Mouse (Mus musculus) adipocyte (in vitro differentiated cells): ENCODE data around the gene H6pd.

Experiments used
- DNase-seq: peaks from one replicate; pipeline ENCODE4 v3.0.0-alpha.2; 2016; ENCODE audit warnings: low spot score

H6pd gene

DNA sequence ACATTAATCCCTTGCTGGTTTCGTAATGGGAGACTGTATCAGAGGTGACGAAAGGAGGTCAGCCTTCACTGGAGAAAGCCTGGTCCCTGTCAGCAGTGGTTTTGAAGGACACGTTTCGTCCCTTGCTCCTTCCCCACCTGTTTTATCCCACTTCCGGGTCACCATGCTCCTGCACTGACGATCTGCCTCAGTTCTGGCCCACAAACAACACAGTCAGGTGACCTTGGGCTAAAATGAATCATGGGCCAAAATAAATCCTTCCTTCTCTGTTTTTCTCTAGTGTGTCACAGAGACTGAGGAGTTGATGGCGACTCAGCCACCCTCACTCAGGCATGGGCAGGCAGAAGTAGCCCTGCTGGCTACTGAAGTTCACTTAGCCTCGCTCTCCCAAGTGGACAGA is 33.5 kb downstream of the H6pd start:
- DNase-seq, result no peak

DNA sequence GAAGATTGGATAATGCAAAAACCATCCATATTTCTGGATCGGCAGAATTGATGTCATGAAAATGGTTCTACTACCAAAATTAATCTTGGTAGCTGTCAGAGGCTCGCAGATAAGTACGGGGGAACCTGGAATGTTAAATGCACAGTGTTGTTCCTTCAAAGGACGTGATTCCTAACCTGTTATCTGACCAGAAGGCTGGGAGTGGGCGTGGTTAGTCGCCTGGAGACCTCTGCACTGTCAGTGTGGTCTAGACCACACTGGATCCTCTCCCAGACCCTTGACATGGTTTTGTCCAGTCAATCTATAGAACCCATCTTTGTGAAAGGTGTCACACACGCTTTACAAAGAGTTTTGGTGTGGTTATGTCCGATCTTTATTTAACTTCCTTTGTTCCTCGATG is 37.4 kb downstream of the H6pd start:
- no peak for DNase-seq

DNA sequence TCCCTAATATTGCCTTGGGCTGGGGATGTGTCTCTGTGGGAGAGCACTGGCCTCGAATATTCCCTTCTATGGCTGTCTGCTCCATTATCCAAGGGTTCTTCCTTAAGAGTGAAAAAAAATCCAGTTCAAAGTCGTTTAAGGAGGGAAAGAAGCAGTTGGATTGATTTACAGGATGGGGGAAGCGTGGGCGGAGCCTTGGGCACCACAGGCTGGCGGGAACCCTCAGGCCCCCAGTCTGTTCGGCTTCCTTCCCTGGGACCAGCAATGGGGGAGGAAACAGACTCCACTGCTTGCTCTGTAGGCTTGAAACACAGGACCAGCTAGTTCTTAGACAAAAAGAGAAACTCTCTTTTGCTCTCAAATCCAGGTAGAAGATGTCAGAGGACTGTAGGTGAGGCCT is 40.3 kb downstream of the H6pd start:
- DNase-seq, result no peak

DNA sequence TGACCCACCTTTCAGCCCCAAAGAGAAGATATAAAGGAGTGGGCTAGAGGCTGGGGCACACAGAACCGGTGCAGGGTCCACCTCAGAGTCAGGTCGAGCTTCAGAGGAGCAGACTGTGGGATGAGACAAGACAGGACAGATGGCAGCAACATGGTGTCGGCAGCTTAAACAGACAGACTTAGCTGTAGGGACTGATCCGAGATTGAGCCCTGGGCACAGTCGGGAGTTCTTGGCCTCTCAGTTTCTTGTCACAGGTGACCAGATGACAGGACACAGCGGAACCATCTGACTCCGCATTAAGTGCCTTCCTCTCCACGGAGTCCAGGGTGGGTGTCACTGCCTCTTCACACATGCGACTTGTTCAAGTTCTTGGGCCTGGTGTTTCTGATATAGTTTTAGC is 41.9 kb downstream of the H6pd start:
- DNase-seq, result no peak

DNA sequence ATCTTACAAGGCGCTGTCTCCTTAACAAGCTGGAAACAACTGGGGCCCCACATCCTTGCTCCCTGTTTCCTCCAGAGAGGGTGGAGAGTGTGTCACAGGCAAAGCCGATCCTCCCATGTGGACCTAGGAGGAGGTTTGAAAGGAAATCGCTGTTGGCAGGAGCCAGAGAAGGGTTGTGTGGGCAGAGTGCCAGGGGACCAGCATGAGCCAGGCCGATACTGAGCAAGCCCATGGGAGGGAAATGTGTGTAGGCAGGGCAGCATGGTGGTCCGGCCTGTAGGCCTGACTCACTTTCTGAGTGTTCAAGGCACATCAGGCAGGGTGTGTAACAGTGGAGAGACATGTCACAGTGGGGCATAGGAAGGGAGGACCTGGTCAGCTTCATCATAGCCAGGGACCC is 42.6 kb downstream of the H6pd start:
- DNase-seq, result peak; percentile 59

DNA sequence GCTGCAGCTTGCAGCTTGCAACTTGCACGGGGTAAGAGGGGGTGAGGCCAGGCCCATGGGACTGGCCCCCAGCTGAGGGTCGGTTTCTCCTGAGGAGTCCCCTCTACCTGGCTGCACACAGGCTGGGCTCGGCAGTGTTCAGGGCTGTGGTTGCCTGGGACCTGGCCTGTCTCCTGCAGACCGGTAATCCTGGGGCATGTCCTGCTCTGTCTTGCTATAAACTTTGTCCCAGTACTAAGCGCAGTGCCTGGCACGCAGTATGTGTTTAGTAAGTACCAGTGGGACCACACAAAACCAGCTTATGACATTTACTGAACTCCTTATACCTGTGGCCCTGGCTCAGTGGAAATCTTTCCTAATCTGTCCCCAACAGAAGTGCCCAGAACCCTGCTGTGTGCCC is 43.2 kb downstream of the H6pd start:
- DNase-seq, result peak; percentile 37

DNA sequence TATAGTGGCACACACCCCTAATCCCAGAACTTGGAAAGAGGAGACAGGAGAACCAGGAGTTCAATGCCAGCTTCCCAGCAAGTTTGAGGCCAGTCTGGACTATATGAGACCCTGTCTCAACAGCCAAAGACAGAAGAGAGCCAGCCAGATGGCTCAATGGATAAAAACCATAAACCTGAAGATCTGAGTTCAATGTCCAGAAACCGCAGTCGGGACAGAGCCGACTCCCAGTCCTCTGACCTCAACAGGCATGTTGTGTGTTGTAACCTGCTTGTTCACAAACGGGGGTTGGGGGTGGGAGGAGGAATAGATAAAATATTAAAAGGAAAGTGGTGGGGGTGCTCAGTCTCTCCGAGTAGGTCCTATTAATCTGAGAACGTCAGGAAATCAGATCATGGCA is 43.6 kb downstream of the H6pd start:
- DNase-seq, result no peak

DNA sequence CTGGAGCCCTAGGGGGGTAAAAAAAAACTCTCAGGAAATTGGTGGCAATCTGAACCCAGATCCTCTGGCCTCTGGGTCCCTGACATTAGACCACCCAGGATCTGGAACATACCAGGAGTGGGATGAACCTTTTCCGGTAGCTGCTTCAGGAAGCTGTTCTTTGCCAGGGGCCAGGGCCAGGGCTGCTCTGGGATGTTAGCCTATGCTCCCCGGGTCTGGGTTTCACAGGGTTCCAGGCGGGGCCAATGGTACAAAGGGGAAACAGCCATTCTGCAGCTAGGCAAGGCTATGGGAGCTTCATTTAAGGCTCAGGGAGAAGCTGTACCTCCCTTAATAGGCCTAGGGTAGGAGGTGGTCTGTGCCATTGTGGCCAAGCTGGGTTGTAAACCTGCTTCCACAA is 44.1 kb downstream of the H6pd start:
- DNase-seq, result no peak

DNA sequence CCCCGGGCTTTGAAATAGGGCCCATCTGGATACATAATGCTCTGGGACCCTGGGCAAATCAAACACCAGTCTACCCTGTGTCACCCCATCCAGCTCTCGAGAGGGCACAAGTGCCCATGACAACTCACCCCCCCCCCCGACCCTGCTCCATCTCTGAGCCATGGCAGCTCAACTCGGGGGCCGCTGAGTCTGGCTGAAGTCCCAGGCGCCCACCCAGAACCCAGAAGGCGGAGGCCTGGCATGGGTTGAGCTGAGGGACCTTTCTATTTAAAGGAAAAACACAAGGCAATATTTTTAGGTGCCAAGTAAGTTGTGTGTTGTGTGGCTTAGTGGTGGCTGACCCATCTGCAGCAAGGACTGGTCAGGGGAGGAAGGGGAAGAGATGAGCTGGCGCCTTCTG is 44.5 kb downstream of the H6pd start:
- DNase-seq, result no peak

DNA sequence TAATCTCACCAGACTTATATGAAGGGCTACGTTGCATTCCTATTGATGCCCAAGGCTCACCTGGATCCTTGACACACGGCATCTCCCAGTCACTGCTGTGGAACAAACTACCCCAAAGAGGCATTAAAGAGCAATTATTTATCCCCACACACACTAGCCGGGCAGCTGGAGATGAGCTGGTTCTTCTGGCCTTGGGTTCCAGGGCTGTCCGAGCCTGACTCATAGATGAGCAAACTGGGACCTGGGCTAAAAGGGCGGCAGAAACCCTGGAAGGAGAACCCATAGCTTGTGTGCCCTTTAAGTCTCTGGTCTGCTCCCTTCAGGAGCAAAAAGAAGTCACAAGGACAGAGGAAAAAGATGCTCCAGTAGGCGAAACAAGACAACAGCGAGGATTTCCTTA is 48.4 kb downstream of the H6pd start:
- DNase-seq, result no peak

DNA sequence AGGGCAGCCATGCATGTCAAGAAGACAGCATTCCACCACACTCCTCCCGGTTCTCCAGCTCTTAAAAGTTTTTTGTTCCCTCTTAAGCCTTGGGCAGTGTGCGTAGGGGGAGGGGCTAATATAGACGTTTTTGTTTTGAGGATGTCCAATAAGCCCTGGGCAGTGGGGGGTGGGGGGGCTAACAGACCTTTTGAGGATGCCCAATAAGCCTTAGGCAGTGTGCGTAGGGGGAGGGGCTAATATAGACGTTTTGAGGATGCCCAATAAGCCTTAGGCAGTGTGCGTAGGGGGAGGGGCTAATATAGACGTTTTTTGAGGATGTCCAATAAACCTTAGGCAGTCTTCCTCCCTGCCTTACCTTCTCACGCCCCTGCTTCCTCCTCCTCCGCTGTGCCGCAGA is 49.0 kb downstream of the H6pd start:
- DNase-seq, result no peak

DNA sequence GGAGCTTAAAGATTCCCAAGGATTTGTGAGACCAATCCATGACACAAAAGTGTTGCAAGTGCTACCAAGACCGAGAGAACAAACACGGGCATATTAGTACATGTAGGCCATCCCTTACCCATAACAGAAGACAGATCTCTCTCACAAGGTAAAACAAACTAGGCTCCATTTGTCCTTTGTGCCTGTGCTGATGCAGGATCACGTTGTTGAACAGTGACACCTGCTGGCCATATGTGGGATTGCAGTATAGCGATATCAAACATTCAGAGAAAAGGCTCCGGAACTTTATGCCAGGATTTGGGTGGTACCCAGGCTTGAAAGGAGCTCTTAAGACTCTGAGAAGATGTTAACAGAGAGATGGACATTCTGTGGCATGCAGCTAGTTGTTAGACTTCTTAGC is 50.3 kb downstream of the H6pd start:
- DNase-seq, result peak; percentile 85

DNA sequence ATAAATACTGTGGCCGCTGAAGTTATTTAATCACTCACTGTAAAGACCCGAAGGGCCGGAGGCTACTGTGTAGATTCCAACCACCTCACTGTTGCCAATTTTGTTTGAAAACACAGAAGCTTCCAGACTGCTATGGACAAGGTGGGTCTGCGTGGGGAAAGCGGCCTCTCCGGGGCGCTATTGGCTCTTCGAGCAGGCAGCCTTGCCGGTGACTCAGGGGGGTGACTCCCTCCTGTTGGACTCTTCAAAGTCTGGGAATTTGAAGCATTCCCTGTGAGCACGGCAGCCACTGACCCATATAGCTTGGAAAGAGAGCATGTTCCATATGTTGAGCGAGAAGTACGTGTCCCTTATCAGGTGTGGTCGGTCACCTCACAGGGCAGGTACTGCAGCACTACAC is 52.8 kb downstream of the H6pd start:
- no peak for DNase-seq

DNA sequence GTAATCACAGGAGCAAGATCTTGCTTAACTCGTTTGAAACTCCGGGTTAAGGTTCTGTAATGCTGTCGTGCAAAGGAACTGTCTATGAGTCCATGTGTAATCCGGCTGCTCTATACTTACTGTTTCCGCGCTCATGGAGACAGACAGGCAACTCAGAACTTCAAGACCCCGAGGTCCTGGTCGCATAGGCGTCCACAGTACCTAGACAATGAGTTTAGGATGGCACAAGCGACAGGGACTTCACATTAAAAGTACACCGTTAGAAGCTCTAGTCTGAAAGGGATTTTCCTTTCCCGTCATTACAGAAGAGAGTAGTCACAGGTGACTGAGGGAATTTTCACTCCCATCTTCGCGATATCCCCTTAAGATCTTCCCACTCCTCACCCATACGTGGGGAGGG is 53.2 kb downstream of the H6pd start:
- DNase-seq, result no peak

DNA sequence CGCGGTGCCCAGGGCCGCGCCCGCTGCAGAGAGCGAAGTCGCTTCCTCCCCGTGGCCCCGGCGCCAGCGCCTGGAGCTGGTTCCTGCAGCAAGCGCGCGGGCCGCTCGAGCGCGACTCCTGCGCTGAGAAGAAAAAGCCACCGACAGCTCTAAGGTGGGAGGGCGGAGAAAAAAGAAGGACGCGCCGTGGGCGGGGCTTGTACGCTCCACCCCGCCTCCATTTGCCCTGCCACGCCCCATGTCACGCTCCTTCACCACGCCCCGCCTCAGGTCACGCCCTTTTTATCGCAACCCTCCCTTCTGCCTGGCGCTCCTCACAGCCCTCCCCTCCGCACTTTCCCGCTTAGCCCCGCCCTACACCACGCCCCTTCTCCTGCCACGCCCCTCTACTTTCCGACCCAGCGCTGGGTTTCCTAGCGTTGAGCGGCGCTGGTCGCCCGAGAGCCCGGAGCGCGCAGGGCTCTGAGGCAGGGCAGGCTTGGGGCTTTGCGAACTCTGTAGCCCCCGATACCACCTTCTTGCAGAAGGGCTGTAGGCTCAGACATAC is 53.9 kb downstream of the H6pd start, which contains the start of gene Spsb1:
TSS of gene Spsb1 (minus strand) at position 151 of the 547 bp plus-strand sequence.
- DNase-seq, result peak; percentile 96

DNA sequence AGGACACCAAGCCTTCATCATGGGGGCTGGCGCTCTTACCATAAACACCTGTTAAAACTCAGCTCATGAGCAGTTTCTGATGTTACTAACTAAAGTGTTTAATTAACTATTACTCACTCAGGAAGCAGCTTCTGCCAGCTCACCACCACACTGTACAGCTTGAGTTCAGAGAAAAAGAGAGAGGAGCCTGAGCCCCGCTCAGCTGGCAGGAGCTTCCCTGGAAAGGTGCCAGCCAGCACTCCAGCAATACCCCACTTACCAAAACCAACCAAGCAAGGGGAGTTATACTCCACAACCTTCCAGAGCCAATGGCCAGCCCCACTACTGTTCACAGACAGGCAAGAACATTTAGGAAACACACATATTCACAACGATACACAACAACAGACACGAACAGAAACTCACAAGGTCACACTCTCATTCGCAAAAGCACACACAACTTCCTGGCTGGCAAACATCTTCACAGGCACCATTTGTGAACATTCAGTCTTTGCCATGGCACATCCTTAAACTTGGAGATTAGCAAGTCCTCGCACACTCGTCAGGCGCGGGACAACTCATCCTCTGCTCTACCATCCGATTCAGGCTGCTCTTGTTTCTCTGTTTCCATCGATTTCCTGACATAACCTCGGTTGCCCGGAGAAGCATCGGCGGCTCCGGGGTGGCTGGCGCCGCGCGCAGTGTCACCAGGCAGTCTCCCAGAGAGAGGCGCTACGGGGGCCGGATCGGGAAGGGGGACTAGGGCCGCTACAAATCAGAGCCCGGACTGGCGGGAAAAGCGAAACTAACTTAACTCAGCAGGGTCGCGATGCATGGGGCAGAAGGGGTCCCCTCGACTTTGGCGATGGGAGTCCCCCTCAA is 55.0 kb downstream of the H6pd start:
- DNase-seq, result peak; percentile 52

DNA sequence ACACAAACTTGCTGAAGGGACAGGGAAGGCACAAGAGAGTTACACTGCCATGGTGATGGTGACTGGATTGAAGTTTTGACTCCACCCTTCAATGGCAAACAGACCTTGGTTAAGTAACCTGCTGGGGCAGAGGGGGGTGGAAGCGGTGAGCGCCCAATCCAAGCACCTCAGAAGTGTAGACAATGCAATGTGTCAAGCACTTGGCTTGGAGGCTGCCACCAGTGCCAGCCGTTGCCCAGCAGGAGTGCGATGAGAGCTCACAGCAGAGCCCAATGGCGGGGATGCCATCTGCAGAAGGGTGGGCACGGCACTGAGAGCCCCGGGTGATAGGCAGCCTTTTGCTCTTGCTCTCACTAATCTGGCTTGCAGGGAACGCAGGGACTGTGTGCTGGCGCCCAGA is 56.6 kb downstream of the H6pd start:
- DNase-seq, result no peak

DNA sequence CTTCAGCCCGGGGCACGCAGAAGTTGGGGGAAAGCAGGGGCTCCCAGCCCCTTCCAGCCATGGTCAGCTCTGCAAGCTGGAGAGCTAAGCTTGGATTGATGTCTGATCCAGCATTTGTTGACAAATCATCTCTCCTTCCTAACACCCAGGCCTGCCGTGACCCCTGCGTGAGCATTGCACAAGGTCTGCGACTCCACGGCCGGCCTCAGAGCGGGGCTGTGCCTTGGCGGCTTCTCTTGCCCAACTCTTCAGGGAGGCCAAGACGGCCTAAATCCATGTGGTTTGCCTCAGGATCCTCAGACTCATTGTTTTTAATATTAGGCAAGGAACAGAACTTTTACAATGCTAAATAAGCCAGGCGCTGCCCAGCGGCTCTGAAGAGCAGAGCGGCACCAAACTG is 57.6 kb downstream of the H6pd start:
- peak; percentile 79 for DNase-seq

DNA sequence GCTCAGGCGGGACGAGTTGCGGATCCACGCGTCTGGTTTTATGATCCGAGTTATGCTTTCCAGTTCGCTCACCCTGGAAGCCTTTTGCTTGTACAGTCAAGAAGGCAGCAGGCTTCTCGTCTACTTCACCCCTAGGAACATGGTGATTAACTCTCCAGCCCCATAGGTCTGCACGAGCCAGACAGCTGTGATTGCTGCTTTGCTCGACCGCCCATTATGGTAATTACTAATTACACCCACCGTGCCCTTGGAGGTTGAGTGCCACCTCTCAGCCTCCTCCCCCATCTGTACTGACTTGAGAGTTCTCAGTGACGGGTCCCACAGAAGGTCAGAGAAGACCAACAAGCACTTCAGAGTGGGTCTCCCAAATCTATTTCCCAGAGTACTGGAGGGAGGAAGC is 59.1 kb downstream of the H6pd start:
- no peak for DNase-seq

DNA sequence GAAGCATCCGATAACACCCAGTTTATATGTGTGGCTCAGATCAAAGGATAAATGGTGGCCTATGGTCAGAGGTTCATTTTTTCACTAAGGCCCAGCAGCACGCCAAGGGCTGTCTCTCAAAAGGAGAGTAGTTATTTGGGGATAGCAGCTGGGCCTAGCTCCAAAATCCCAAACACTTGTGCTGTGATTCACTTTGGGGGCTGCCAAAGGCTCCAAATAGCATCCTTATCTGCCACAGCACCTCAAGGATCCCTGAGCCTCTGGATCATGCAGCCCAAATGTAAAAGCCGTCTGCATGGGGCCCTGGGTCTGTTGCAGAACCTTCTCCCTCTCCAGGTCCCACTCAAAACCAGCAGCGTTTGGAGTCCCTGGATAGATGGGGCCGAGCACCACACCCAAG is 60.7 kb downstream of the H6pd start:
- DNase-seq, result no peak

DNA sequence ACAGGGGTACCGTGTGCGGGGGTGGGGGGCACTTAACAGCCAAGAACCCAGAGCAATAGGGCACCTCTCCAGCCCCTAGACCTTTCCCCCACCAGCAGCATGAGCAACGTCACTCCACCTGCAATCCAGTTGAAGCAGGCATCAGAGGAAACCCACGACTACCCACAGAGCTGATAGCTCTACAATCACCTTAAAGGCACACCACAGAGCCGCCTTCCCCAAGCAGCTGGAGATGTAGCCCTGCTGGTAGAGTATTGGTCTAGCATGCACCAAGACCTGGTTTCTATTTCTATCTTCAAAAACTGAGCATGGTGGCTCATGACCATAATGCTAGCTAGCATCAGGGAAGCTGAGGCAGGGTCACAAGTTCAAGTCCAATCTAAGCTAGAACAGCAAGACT is 61.4 kb downstream of the H6pd start:
- DNase-seq, result no peak

DNA sequence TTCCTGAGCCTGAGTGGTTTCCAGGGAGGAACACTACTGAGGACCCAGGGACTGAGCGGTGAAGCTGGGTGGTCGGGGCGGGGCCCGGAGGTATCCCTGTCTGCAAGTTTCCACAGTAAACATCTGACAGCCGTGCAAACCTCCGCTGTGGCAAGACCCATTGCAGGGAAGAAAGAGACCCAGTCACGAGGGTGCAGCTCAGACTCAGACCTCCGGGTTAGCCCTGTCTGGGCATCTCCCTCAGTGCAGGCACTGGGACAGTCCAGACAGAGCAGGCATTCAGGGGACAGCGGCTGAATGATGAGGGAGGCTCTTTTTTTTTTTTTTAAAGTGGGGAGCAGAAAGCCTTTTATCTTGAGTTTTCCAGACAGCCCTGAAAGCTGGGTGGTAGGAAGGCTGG is 63.6 kb downstream of the H6pd start:
- DNase-seq, result no peak

DNA sequence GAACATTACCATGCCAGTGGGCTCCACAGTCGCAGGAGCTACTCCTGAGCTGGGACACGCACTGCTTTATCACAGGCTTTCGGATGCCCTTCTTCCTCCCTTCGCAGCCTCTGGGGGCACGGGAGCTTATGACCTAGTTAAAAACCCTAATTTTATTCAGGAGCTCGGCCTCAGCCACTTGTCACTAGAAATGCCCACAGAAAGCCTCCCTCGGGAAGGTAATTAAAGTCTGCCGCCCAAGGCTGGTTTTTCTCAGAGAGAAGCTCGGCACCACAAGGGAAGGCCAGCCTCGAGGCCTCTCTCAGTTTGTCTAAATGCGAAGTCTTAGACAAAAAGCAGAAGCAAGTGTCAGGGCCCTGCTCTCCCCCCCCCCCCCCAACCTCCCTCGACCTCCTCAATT is 64.6 kb downstream of the H6pd start:
- no peak for DNase-seq
